Mouse (Mus musculus) B cell, adult 2 months (primary cell): ENCODE measurements around the gene 2310022A10Rik.

Source experiments
- DNase-seq, 2 experiments: peaks; one replicate each; pipeline ENCODE4 v3.0.0; 2022

The 2310022A10Rik gene

DNA sequence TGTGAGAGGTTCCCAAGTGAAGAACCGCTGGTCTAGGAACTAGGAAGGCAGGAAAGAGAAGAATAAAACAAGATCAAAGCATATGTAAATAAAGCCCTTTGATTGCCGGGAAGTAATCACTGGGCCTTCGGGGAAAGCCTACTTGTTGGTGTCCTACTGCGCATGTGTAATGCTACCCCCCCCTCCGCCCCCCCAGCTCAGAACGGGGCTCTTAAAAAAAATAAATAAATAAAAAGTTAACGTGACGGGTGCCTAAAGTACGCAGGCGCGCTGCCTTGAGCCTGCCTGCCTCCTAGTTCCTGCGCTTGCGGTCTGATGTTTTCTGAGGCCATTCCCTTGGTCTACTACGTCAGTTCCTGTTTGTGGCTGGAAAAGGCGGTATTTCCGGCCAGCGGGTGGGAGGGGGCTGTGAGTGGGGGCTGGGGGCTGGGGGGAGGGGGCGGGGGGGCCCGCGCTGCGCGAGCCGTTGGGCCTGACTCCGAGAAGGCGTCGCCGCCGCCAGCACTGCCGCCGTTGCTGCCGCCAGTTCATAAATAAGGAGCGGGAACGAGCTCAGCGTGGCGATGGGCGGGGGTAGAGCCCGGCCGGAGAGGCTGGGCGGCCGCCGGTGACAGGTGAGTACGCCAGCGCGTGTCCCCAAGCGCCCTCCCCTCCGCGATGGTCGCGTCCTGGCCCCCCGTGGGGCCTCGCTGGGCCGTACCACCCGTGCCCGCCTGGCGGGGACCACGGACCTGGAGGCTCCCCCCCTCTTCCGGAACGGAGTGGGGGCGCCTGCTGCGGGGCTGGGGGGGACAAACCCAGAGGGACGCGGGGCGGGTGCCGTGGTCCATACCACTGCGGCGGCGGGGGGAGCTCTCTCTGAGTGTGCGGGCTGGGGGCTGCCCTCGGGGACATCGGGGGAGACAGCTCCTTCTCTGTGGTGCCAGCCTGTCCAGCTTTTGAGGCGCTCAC lies 38.5 kb downstream of the 2310022A10Rik start, which contains the start of gene Akt2:
Gene Akt2, plus strand, starts transcription at position 287 of the 951 bp plus-strand sequence.
- peak; percentile 89 to 90 for DNase-seq

DNA sequence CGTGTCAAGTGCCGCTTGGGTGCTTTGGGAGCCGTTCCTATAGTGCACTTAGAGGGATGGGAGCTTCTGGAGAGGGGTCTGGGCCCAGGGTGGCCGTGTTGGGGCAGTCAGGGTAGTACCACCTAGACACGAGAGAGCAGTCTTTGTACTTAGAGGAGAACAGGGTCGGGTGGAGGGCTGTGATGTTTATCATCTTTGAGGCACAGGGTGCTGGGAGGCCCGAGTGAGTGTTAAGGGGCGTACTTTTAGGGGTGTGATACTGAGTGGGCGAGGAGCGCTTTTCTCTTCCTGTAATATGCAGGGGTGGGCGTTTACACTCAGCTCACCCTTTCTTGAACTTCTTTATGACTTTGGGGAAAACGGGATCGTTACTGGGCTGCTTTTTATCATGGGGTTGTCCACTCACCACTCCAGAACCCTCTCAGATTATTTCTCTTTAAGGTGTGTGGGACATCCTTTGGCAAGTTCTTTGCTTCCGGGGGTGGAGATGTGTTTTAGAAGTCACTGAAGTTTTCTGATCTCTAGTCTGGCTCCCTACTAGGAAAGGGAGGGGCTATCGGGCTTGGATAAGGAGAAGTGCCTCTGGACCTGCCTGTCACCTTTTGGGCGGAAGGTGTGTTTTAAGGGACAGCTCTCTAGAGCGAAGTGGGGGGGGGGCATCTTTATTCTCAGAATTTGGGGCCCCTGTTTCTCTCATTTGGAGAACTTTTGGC lies 39.3 kb downstream of the 2310022A10Rik start:
- DNase-seq = peak in 1 of 2 experiments; percentile 64

DNA sequence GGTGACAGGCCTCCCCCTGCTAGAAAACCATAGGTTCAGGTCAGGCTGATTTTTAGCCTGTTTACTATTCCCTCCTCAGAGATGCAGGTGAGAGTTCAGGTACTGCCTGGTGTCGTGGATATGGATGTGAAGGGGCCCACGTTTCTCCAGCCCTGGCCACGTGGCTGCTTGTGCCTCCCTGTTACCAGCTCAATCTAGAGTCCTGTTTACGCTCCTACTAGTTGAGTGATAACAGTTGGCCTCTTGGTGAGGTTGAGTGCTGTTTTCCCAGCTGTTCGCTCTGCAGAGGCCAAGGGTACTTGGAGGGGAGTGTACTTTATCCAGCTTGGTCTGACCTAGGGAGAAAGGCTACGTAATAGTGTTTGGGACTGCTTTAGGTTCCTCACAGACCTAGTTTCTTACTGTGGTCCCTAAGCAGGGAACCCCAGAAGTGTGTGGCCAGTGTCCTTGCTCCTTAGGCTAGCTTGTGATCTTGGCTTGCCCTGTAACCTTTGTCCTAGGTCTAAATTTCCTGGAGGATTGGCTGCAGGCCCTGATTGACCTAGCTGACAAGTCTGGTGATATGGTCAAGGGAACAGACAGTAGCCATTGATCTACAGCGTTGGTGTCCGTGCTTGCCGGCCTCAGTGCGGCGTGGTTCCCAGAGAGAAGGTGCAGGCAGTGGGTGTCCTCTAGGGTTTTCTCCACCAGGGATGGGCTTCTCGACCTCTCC lies 40.1 kb downstream of the 2310022A10Rik start:
- no peak for DNase-seq

DNA sequence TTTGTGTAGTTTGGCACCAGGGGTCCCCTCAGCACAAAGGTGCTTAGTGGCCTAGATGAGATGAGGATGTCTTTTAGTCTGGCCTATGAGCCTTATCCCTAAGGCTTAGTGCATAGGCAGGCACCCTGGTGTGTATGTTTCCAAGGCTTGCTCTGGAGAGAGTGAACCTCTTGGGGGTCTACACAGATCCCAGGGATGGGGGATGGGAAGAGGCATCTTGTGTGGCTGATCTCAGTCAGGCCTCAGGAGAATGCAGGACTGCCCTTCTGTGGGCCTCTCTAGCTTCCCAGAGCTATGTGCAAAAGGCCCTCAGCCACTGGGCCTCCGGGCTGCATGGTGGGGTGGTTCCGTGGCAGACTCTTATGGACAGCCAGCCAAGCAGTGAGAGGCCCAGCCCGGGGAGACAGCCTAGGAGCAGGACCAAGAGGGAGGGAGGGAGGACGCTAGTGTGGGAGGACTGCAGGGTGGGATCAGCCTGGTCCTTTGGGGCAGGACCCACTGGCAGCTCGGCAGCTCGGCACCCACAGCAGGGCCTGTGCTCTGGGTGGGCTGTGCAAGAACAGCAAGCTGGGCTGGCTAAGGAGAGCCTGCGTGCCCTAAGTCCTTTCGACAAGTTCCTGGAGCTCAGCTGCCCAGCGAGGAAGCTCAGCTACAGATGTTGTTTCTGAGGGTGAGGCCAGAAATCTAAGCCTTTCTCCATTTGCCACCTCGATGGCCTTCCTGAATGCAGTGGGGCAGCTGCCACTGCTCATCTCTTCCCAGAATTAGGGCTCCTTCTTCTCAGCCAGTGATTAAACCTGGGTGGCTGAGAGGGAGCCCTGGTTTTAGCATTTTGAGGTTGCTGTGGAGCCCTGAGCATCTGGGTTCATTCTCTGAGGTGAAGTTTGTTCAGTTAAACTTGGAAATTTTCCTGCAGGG lies 43.8 kb downstream of the 2310022A10Rik start:
- DNase-seq = no peak

DNA sequence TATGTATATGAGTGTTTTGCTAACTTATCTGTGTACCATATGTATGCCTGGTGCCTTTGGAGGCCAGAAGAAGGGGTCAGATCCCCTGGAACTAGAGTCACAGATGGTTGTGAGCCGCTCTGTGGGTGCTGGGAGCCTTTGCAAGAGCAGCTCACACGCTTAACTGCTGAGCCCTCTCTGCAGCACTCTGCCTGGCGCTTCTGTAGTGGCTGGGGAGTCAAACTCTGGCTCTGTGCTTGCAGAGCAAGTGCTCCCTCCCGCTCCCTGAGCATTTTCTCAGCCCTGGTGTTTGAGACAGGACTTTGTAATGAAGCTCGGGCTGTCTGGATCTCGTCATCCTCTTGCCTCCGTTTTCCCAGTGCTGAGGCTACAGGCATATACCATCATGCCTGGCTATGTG lies 45.0 kb downstream of the 2310022A10Rik start:
- no peak for DNase-seq

DNA sequence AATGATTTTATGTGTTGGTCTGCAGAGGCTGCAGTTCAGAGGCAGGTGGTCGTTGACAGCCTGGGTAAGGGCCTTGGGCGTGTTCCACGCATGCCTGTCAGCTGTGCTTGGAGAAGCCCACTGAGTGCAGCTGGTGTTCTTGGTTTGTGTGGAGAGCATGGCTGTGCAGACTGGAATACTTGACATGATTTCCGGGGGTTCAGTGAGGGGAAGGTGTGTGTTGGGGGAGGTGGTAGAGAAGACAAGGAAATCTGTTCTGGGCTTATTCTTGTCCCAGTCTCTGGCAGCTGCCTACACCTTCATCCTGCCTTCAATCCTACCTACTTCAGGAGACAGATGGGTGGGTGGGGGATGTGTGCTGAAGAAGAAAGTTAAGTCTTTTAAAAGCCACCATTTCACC lies 48.6 kb downstream of the 2310022A10Rik start:
- no peak for DNase-seq

DNA sequence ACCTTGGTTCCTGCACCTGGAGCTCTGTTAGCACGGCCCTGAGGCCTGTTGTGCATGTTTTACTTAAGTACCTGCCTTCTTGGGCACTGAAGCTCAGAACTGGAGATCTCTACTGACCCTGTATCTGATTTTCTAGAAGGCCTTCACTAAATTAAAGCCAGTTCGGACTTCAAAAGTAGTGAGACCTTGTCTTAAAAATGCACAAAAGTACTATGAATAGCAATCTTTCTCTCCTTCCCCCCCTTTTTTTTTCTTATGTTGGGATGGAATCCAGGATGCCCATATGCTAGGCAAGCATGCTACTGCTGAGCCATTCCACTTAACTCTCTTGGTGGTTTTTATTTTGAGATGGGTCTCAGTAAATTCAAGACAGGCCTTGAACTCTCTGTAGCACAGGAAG lies 49.1 kb downstream of the 2310022A10Rik start:
- DNase-seq = no peak

DNA sequence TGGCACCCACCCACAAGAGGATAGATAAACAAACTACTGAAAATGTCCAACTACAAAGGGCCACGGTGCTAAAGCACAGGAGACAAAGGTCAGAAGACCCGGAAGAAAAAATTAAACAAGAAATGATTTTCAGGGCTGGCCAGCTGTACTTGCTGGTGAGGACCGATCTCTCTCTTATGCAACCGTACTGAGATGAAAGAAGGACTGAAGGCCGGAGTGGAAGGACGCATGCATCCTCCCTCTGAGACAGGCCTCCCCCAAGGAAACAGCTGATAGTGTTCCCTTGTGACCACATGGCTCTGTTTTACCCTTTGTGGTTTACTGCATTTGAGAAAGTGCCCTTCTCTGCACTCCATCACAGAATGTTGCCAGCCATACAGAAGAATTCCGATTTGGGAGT lies 49.8 kb downstream of the 2310022A10Rik start:
- no peak for DNase-seq

DNA sequence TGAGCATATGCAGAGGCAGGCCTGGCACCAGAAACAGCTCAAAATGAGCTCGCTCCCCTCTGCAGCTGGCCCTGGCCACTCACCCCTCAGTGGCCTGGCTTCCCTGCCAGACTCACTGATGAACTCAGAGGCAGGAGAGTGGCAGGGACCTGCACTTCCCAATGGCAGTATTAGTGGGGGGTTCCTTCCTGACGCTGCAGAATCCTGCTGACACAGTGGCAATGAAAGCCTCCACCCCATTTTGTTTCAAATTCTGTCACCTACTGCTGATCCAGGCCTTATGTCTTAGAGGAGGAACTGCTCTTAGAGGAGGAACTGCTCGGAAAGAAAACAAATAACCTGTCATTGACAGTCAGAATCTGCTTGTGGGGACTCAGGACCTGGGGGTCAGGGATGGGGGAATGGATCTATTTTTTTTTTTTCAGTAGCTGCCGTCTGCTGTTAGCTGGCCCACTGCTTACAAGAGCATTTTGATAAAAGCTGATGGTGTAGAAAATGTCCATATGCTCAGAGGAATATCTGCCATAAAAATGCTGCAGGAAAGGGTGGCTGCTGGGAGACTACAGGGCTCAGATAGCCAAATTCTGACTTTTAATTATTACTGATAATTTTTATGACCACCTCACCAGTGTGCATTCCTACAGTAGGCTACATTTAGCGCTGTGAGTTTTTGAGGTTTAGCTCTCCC lies 51.8 kb downstream of the 2310022A10Rik start:
- no peak for DNase-seq

DNA sequence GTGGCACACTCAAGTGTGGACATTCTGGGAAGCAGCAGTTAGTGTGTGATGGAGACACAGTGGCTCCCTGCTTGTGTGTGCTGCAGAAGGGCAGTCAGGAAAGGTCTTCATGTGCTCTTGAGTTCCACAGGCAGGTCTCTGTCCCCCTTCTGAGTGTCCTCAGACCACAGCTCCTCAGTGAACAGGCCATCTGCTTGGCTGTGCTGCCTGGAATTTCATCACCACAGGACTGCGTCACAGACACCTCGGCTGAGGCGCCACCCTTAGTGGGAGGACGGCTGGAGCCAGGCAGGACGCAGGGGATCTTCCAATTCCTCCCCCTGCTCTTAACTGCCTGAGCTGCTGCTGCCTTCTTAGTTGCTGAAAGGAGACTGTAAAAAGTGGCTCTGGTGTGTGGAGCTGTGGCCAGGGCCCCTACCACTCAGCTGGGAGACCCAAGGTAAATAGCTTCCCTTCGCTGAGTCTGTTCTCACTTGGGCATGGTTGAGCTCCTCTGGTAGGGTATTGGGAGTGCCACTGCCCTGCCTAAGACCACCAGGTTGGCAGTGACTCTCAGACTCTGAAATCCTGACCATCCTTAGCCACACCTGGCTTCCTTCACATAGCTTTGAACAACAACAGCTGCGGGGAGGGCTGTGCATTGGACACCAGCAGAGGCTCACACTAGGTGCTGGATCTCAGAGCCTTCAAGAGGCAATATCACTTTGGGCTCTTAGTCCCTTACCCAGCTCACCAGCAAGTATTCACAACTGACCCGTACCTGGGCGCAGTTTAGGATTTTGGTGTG lies 52.7 kb downstream of the 2310022A10Rik start:
- DNase-seq = no peak

DNA sequence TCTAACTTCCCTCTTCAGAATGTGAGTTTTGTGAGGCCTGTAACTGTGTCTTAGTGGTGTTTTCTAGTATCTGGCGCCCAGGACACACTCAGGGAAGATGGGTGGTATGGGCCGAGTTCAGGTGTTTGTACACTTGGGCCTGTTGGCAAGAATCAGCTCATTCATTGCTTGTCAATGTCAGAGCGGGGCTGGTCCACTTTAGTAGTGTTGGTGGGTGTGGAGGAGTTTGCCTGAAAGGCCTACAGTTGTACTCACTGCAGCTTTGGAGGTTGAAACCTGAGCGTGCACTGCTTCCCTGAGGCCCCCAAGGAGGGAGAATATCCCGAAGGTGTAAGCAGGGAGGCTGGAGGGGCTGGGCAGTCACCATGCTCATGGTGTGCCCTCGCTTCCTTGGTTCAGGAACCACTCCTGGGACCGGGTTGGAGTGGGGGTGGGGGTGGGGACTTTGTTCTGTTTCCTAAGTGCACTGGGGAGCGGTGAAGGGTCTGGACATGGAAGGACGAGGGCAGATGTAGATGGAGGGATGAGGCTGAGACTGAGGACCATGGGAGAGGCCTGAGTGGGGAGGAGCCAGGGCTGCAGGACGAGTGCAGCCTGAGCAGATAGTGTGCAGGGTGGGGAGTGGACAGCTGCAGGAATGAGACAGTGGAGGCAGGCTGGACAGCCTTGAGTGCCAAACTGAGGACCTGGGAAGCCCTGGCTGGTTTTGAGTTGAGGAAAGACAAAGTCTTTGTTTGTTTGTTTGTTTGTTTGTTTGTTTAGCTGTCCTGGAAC lies 53.6 kb downstream of the 2310022A10Rik start:
- DNase-seq = no peak

DNA sequence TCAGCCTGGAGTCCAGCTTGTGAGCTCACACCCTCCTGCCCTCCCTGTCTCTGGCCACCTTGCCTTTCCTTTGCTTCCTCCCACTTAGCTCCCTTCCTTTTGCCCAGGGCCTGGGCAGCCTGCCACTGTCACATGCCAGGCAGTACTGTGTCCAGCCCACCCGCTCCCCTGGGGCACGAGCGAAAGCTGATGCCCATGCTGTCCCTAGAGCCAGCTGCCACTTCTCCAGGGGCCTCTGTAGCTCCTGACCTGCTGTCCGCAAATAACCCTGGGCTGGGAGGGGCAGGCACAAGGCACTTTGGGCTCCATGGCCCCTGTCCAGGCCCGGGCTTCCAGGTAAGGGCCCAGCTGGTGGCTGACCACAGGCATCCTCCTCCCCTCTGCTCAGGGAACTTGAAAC lies 54.5 kb downstream of the 2310022A10Rik start:
- DNase-seq = no peak

DNA sequence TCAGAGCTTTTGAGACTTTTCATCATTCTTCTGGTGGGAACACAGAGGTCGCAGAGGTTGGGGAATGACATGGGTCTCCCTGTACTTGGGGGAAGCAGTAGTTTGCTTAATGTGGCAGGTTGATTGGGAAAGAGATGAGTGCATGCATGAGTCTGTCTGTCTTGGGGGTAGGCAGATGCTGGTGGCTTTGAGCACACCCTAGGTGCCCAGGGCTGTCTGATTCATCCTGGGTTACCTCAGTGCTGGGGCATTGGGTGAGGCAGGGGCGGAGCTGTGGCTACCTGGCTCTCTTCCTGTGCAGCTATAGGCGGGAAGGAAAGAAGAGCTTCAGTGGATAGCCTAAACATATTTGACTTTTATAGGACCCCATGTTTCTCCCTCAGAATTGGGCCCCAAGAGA lies 55.1 kb downstream of the 2310022A10Rik start:
- no peak for DNase-seq

DNA sequence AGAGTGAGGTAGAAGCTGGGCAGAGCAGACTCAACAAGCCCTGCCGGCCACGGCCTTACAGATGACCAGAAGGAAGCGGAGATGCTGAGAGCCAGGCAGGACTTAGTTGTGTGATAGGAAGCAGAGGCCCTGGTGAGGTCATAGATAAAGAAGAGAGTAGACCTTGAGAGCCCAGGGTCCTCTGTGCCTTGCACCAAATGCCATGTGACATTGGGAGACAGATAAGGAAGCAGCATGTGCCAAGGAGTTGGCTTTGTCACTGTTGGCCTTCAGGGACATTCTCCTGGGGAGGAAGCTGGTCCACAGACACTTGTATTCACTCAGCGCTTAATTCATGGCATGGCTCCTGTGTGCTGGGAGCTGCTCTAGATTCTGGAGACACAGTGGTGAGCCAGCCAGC lies 56.3 kb downstream of the 2310022A10Rik start:
- DNase-seq = no peak

DNA sequence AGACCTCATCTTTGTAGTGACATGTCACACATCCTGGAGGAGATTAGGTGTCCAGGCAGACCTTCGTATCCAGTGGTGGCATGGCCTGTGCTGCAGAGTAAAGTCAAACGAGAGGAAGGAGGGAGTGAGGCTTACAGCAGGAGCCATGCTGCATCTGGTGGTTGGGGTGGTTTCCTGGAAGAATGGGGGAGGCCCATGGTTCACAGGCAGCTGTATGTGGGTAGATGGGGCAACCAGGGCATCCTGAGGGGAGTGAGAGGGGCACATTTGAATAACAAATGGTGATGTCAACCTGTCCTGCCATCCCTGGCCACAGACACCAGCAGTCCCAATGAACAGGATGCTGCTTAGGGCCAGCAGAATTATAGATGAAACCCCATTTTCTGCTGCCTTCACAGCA lies 56.7 kb downstream of the 2310022A10Rik start:
- no peak for DNase-seq

DNA sequence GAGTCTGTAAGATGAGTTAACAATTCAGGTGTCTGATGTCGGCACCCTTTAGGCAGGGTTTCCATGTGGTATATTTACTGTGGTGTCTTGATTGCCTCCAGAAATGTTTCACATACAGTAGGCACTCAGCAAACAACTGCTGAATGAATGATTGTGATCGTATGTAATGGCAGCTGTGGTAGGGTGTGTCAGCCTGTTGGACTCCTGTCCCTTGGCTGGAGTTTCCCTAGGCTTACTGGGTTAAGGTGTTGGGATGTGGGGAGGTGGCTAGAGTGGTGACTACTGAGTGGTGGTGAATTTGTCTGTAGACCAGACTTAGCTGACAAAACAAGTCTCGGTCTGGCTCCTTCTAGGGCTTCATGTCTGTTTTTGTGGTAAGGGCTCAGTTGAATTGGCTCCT lies 57.3 kb downstream of the 2310022A10Rik start:
- DNase-seq = no peak

DNA sequence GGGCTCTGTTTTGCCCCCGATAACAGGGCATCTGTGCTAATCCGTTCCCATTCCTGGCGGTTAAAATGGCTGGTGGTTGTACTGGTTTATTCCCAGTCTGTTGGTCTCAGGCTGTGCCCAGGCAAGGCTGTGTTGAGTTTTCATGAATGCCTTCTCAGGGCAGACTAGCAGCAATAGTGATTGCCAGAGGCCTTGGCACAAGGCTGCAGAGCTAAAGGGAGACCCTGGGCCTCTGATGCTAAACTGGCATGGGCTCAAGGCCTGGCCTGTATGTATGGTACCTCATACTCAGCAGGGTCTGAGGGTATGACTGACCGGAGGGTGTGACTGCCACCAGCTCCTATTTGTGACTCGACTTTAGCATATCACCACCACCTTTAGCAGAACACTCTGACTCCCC lies 57.8 kb downstream of the 2310022A10Rik start:
- no peak for DNase-seq

DNA sequence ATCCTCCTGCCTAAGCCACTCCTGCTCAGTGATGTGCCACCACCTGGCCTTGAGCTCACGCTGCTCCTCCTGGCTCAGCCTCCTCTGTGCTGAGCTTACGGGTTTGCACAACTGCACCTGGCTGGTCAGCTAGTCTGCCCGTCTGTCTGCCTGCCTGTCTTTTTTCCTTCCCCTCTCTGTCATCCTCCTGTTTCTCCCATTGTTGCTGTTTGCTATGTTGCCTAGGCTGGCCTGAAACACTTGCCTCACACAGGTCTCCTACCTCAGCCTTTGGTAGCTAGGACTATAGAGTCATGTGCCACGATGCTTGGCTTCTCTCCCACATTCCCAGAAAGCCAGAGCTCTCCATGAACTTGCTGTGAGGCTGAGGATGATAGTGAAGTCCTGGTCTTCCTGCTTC lies 59.9 kb downstream of the 2310022A10Rik start:
- DNase-seq = no peak

DNA sequence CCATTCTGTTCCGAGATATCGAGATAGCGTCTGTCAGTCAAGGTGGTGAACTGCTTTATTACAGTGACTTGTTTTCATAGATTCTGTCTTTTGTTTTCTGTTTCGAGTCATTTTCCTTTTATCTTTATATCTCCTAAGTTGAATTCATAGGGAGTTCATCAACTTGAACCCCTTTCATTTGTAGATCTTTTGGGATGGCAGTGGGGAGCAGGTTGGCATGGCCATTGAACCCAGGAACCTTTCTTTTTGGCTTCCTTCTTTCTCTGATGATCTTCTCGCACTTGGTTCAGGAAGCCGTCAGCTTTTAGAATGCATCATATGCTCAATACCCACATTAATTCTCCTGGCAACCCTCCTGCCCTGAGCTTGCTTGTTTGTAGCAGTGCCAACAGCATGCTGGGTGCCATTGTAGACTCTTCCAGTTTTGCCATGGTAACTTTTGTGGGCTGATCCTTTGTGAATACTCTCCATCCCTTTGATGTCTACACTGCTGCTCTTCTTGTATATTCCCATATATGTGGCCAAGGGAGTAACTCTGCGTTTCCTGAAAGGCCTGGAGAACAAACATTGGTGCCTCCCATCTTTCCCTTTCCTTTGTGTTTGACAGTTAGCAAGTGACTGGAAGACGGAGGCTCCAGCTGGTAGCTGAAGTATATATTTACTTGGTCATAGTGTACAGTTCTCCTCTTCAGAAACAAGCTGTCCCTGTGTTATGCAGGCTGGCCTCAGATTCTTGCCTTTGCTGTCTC lies 60.9 kb downstream of the 2310022A10Rik start:
- no peak for DNase-seq
